Mouse (Mus musculus) liver, embryonic 13.5 days (tissue): ENCODE measurements around the gene Arsg. TPM values are rescaled to one million over a fixed set of nuclear protein-coding genes. Genes with fewer than 3 reads are reported as not detected.
A peak's percentile ranks its signal among the peaks of the same experiment; 100 is the strongest.

Source experiments
- ATAC-seq: fragments of 200-750 bp; cut with Nextera tagmentation; 2 replicates; pipeline ENCODE4 v1.8.0; 2017; ENCODE audit warnings: low read depth, mild to moderate bottlenecking, moderate number of reproducible peaks, moderate library complexity
- DNase-seq: peaks from one replicate; pipeline ENCODE4 v3.0.0; 2022
- H3K27ac ChIP-seq: fragments of 300-500 bp; sonication (generic); 2 replicates; pipeline ENCODE4 v1.5.1; 2015; ENCODE audit warnings: moderate library complexity, mild to moderate bottlenecking, inconsistent platforms
- H3K27me3 ChIP-seq: fragments of 300-500 bp; sonication (generic); 2 replicates; pipeline ENCODE4 v1.6.1; 2015; ENCODE audit warnings: mild to moderate bottlenecking, inconsistent platforms
- H3K36me3 ChIP-seq: fragments of 300-500 bp; sonication (generic); 2 replicates; pipeline ENCODE4 v1.6.1; 2015; ENCODE audit warnings: mild to moderate bottlenecking, inconsistent platforms
- H3K4me1 ChIP-seq: fragments of 300-500 bp; sonication (generic); replicated peaks from 2 replicates; pipeline ENCODE4 v1.6.1; 2015; ENCODE audit warnings: inconsistent platforms
- H3K4me2 ChIP-seq: fragments of 300-500 bp; sonication (generic); 2 replicates; pipeline ENCODE4 v1.6.1; 2015; ENCODE audit warnings: inconsistent platforms, mild to moderate bottlenecking, moderate library complexity
- H3K4me3 ChIP-seq: fragments of 300-500 bp; sonication (generic); replicated peaks from 2 replicates; pipeline ENCODE4 v1.5.1; 2015; ENCODE audit warnings: mild to moderate bottlenecking, inconsistent platforms
- H3K9ac ChIP-seq: fragments of 300-500 bp; sonication (generic); 2 replicates; pipeline ENCODE4 v1.6.1; 2015; ENCODE audit warnings: mild to moderate bottlenecking, inconsistent platforms
- H3K9me3 ChIP-seq: fragments of 300-500 bp; sonication (generic); replicated peaks from 2 replicates; pipeline ENCODE4 v1.6.1; 2016; ENCODE audit warnings: inconsistent platforms
- WGBS: fragments of 180-500 bp; shearing (Covaris S2); methylation state at CpG from one replicate; pipeline ENCODE4 v1.1.7; 2015; ENCODE audit not compliant: insufficient replicate concordance; 5-methylcytosine and 5-hydroxymethylcytosine counted together
- polyA plus RNA-seq: library from polyadenylated mRNA; unstranded; fragments of >200 nt; fragmentation: Nextera tagmentation; extraction: Ambion mirVana; gene quantifications from 2 replicates; pipeline ENCODE4 v1.2.1, GENCODE M21; 2015

Arsg gene
- polyA plus RNA-seq, 1 experiment from 2014 or later, result 2.8 TPM

DNA sequence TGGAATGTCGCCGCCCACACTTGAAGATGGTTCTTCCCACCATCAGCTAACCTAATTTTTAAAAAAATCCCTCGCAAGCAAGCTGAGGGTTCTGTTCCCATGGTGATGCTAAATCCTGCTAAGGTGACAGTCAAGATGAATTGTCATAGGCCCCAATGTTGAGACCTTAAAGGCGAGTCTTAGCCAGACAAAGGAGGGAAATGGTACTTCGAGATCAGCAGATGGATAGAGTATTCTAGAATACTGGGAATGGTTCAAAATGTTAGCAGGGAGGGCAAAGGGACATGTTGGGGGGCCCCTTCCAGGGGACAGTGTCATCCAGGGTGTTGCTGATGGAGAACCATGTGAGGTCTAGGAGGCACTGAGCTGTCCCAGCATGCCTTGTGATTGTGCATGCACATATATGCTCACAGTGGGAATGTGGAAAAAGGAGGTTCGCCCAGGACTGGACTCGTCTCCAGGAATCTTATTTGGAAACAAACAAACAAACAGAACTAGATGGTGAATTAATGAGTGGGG, 23.4 kb downstream of the Arsg start:
- H3K9me3 ChIP-seq, result no peaks in the 10 kb centered on the region
- no peak overlapping the region for H3K9ac ChIP-seq
- H3K4me1 ChIP-seq, result peaks cover 74% of the 10 kb centered on the region
- DNase-seq, result no peak
- H3K27me3 ChIP-seq, result no peaks in the 10 kb centered on the region
- H3K36me3 ChIP-seq, result no peaks in the 10 kb centered on the region
- WGBS, result 68% methylated on average over 7 of the region's 7 CpGs
- ATAC-seq, result no peak
- H3K4me3 ChIP-seq, result no peak overlapping the region
- H3K4me2 ChIP-seq, result no peak overlapping the region; the same call in 1 of the 2 replicates
- peak overlapping the region; percentile 2; the same call in 1 of the 2 replicates for H3K27ac ChIP-seq

DNA sequence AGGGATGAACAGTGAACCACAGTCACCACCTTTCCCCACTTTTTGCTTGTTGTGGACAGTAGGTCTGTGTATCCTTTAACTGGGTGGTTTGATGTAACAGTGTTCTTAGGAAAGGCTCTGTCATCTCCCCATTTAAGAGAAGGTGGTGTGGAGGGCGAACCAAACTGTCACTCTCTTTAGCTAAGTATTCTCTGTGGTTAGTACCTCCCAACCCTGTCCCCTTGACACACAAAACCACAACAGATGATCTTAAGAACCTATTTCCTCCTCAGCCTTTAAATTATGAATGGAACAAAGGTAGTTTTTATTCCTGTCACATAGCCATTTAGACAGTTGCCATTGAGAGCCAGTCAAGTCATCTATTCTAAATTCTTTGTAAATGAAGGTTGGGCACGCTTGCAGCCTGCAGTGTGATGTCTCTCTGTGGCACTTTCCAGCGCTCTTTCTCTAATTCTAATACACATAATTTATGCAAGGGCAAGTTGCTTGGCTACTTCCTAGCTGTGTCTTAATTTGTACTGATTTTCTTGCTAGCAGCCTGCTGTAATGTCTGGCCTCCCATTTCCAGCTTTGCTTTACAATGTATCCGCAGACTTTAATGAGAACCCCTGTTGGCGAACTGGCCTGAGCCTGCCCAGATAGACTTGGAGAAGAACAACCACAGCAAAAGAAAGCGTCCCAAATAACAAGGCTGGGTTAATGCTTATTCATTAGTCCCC, 24.0 kb downstream of the Arsg start:
- ATAC-seq, result no peak
- peak overlapping the region; percentile 29 for H3K27ac ChIP-seq
- no peak for DNase-seq
- H3K9ac ChIP-seq, result no peak overlapping the region
- H3K4me1 ChIP-seq, result peaks cover 74% of the 10 kb centered on the region
- no peaks in the 10 kb centered on the region for H3K27me3 ChIP-seq
- no peak overlapping the region for H3K4me2 ChIP-seq
- H3K36me3 ChIP-seq, result no peaks in the 10 kb centered on the region
- 63% methylated on average over 6 of the region's 6 CpGs for WGBS
- no peak overlapping the region for H3K4me3 ChIP-seq
- H3K9me3 ChIP-seq, result no peaks in the 10 kb centered on the region

DNA sequence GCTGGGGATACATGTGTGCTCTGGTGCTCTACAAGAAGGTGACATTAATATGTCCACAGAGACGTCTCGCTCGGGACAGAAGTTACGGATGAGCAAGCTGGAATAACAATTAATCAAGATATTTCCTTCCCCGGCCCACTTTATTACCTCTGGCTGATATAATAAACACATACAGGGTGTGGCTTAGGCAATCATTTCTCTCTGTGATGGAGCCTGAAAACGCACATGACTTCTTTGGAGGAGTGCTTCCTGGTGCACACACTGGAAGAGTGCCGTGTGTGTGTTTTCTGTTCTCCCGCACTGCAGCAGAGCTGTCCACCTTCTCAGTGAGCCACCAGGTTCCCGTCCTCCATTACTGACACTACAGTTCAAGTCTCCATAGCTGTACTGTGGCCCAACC, 24.8 kb downstream of the Arsg start:
- peak overlapping the region; percentile 29 for H3K27ac ChIP-seq
- H3K4me1 ChIP-seq, result peaks cover 74% of the 10 kb centered on the region
- no peak overlapping the region for H3K4me2 ChIP-seq
- no peaks in the 10 kb centered on the region for H3K36me3 ChIP-seq
- no peaks in the 10 kb centered on the region for H3K27me3 ChIP-seq
- no peak overlapping the region for H3K9ac ChIP-seq
- WGBS, result 57% methylated on average over 9 of the region's 9 CpGs
- no peak for ATAC-seq
- H3K9me3 ChIP-seq, result no peaks in the 10 kb centered on the region
- no peak for DNase-seq
- no peak overlapping the region for H3K4me3 ChIP-seq

DNA sequence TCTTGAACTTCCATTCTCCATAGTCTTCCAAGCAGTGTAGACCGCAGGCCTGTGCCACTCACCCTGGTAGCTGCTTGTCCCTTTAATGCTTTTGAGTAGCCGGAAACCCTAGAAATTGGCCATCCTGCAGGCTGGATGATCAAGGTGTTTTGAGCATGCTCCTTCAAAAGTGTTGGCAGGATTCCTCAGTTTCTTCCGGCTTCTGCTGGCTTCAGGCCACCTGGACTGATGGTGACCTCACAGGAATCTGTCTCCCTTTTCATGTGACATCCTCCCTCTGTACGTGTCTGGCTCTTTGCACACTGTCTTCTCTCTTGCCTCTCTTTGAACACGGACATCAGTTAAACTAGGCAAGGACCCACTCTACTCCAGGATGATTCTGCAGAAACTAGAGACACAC, 27.0 kb downstream of the Arsg start:
- DNase-seq, result no peak
- H3K4me1 ChIP-seq, result peaks cover 54% of the 10 kb centered on the region
- no peak overlapping the region for H3K4me3 ChIP-seq
- 80% methylated on average over 5 of the region's 5 CpGs for WGBS
- H3K36me3 ChIP-seq, result no peaks in the 10 kb centered on the region
- no peaks in the 10 kb centered on the region for H3K27me3 ChIP-seq
- no peak overlapping the region for H3K27ac ChIP-seq
- H3K4me2 ChIP-seq, result no peak overlapping the region
- H3K9me3 ChIP-seq, result no peaks in the 10 kb centered on the region
- no peak overlapping the region for H3K9ac ChIP-seq
- ATAC-seq, result no peak

DNA sequence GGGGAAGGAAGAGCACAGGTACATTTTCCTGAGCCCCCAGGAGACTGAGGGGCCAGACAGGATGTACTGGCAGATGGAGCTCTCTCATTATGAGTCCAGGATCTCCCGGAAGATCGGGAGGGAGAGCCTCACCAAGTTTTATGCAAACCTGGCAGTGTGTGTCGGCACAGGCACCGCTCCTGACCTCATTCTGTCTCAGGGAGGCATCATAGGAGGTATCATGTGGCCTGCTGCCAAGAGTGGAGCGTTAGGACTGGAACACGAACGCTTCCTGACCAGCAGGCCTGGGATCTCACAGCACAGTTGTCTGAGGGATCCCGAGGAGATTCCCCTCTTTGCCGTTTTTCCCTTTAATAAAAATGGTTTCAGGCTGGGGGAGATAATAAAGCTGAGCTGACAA, 31.8 kb downstream of the Arsg start:
- no peak overlapping the region for H3K4me2 ChIP-seq
- H3K4me3 ChIP-seq, result no peak overlapping the region
- H3K9me3 ChIP-seq, result no peaks in the 10 kb centered on the region
- H3K4me1 ChIP-seq, result peaks cover 14% of the 10 kb centered on the region
- H3K36me3 ChIP-seq, result no peaks in the 10 kb centered on the region
- no peaks in the 10 kb centered on the region for H3K27me3 ChIP-seq
- ATAC-seq, result no peak
- H3K9ac ChIP-seq, result no peak overlapping the region
- WGBS, result 77% methylated on average over 9 of the region's 9 CpGs
- no peak overlapping the region for H3K27ac ChIP-seq
- no peak for DNase-seq

DNA sequence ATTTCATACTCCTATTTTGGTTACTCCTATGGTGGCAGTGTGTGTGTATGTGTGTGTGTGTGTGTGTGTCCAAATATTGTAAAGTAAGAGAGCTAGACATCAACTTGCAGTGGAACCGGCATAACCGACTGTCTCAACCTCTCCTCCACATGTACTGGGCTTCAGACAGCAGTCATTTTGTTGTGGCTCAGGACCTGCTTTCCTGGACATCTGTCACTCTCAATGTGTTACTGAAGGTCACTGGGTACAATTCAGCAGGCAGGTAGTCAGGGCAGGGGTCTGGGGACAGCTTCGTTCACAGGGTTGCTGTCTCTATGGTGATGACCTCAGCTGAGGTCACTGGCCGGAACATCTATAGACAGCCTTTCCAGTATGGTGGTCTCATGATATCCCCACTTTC, 32.6 kb downstream of the Arsg start:
- WGBS, result 81% methylated on average over 4 of the region's 4 CpGs
- Histone ChIP-seq H3K27ac (no peak overlapping the region), H3K27me3 (no peaks in the 10 kb centered on the region), H3K4me2 (no peak overlapping the region), H3K4me1 (peaks cover 14% of the 10 kb centered on the region), H3K9ac (no peak overlapping the region), H3K36me3 (no peaks in the 10 kb centered on the region), H3K4me3 (no peak overlapping the region), H3K9me3 (no peaks in the 10 kb centered on the region)
- no peak for ATAC-seq
- DNase-seq, result no peak

DNA sequence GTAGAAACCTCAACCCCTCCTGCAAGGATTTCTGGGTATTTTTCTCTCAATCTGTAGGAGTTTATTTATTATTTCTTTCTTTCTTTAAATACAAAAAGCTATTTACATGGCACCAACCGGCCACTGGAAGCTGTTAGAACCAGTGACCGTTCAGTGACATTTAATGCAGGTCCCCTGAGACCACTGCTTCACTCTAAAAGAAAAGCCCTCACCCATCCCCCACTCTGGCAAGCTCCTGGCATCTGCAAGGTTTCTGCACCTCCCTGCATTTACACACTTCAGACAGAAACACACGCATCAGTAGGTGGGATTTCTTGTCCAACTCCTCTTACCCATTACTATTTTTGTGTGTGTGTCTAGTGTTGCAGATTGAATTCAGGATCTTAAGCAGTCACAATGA, 33.9 kb downstream of the Arsg start:
- DNase-seq (no peak), ATAC-seq (no peak)
- Histone ChIP-seq H3K36me3 (no peaks in the 10 kb centered on the region), H3K27ac (no peak overlapping the region), H3K4me3 (no peak overlapping the region), H3K27me3 (no peaks in the 10 kb centered on the region), H3K9me3 (no peaks in the 10 kb centered on the region), H3K9ac (no peak overlapping the region), H3K4me1 (peaks cover 11% of the 10 kb centered on the region), H3K4me2 (no peak overlapping the region)
- whole genome bisulfite sequencing, result 71% methylated on average over 3 of the region's 3 CpGs

DNA sequence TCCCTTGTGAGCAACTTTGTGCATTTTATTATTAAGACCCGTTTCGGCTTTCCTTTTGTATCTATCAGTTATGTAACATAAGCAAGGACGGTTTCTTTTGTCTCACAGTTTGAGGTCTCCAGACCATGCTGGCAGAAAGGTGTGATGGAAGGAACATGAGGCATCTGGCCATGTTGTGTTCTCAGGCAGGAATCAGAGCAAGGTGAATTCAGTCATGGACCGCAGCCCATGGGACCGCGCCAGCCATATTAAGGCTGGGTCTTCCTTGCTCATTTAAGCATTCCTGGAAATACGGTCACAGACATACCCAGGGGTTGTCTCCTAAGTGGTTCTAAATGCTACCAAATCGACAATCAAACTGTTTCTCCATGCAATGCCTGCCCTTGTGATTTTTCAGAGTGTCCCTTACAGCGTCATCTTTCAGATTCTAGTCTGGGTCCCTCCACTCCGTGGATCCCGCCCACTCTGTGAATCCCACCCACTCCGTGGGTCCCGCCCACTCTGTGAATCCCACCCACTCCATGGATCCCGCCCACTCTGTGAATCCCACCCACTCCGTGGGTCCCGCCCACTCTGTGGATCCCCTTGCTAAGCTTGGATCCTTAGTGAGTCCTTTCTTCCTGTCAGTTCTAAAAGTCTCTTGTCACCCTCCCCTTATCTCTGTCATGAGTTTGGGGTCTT, 40.0 kb downstream of the Arsg start:
- WGBS, result 73% methylated on average over 16 of the region's 16 CpGs
- no peak for ATAC-seq

DNA sequence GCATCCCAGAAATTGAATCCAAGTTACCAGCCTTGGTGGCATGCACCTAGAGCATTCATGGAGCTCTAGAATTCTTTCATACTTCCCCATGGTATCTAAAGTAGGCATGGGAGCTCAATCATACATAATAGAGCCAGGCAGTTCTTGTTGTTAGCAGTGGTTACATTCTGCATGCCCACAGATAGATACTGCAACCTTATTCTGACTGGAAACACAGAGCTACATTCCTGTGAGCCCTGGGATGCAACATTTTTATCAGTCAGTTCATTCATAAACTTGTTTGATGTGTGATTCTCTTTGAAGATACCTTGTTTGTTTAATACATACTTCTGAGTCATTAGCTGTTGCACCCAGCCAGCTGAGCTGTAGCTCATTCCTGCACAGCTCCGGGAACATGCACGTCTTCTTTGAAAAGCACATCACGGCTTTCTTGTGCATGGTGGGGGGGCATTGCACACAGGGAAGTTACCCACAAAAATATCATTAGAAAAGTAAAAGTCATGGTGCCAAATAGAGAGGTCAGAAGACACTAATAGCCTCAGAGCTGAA, 41.0 kb downstream of the Arsg start:
- WGBS, result 80% methylated on average over 3 of the region's 3 CpGs
- H3K36me3 ChIP-seq, result no peaks in the 10 kb centered on the region
- ATAC-seq, result no peak

More for the DNA sequence above, 40.0 kb downstream of the Arsg start:
- DNase-seq, result no peak
- Histone ChIP-seq H3K4me3 (no peak overlapping the region), H3K9me3 (no peaks in the 10 kb centered on the region), H3K9ac (no peak overlapping the region), H3K4me2 (no peak overlapping the region), H3K4me1 (peaks cover 20% of the 10 kb centered on the region), H3K27ac (no peak overlapping the region), H3K27me3 (no peaks in the 10 kb centered on the region), H3K36me3 (no peaks in the 10 kb centered on the region)

DNA sequence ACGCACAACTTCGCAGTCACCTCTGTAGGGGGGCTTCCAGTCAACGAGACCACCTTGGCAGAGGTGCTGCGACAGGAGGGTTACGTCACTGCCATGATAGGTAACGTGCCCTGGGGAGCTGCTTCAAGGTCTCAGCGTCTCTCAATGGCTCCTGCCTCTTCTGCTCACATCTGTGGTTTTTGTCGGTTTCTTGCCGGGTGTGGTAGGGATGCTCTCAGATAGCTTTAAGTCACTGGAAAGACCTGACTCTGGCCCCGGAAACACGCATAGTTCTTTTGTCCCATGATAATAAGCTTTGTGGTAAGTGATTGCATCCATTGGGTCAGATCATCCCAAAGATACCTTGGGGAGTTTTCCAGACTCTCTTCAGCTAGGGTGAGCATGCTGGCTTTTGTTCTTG, 44.2 kb downstream of the Arsg start:
- no peak for DNase-seq
- 0 out of 2 replicates have a peak, but pooled peaks have one; percentile 22 for ATAC-seq
- H3K27me3 ChIP-seq, result no peaks in the 10 kb centered on the region
- peaks cover 44% of the 10 kb centered on the region for H3K4me1 ChIP-seq
- no peaks in the 10 kb centered on the region for H3K9me3 ChIP-seq
- no peak overlapping the region for H3K9ac ChIP-seq
- no peak overlapping the region for H3K4me3 ChIP-seq
- H3K36me3 ChIP-seq, result no peaks in the 10 kb centered on the region
- 52% methylated on average over 11 of the region's 11 CpGs for WGBS
- peak overlapping the region; percentile 14; the same call in 1 of the 2 replicates for H3K27ac ChIP-seq
- peak overlapping the region; percentile 29 for H3K4me2 ChIP-seq

More for the DNA sequence above, 41.0 kb downstream of the Arsg start:
- Histone ChIP-seq H3K4me2 (no peak overlapping the region), H3K9ac (no peak overlapping the region), H3K27me3 (no peaks in the 10 kb centered on the region), H3K4me3 (no peak overlapping the region), H3K27ac (no peak overlapping the region), H3K9me3 (no peaks in the 10 kb centered on the region), H3K4me1 (peaks cover 29% of the 10 kb centered on the region)
- DNase-seq, result no peak

DNA sequence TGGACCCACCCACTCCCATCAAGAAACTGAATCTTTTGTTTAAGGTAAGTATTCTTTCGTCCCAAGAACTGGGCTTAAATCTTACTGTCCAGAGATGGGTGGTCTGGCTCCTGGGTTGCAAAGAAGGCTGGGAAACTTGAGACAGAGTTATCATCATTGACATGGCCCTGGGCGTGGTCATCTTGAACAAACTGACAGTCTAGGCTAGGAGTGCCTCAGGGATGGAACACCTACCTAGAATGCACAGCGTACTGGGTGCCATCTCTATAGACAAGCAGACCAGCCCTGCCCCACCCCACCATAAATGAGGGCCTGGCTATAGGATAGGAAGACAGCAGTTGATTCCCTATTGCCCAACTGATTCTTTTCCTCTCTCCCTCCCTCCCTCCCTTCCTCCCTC, 44.6 kb downstream of the Arsg start:
- peaks cover 44% of the 10 kb centered on the region for H3K4me1 ChIP-seq
- H3K9ac ChIP-seq, result no peak overlapping the region
- peak; percentile 99 for ATAC-seq
- peak; percentile 64 for DNase-seq
- no peak overlapping the region for H3K4me3 ChIP-seq
- no peaks in the 10 kb centered on the region for H3K27me3 ChIP-seq
- H3K9me3 ChIP-seq, result no peaks in the 10 kb centered on the region
- no peaks in the 10 kb centered on the region for H3K36me3 ChIP-seq
- H3K4me2 ChIP-seq, result peak overlapping the region; percentile 29
- H3K27ac ChIP-seq, result peak overlapping the region; percentile 68
- 30% methylated on average over 3 of the region's 3 CpGs for WGBS
